Mouse (Mus musculus): Measurements from ENCODE around the gene Suclg2. TPM values are rescaled to one million over a fixed set of nuclear protein-coding genes. Genes with fewer than 3 reads are reported as not detected.

The Suclg2 gene
- total RNA-seq, 2 experiments from 2014 or later = 13.4 to 15.7 TPM

DNA sequence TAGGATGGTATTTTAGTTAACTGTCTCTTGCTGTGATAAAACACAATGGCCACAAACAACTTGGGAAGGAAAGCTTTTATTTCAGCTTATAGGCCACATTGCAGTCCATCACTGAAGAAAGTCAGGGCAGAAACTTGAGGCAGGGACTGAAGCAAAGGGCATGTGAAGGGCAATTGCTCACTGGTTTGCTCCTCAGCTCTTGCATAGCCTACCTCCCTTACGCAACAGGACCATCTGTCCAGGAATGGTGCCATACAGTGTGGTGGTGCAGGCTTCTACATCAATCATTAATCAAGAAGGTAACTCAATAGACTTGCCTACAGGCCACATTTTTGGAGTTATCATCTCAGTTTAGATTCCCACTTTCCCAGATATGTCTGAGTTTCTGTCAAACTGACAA lies 206.9 kb downstream of the Suclg2 start:
- intact Hi-C loops (cut with DNase I) = no loop called here
- no peak for DNase-seq (ENCODE audit: low spot score in 2 of 2)

DNA sequence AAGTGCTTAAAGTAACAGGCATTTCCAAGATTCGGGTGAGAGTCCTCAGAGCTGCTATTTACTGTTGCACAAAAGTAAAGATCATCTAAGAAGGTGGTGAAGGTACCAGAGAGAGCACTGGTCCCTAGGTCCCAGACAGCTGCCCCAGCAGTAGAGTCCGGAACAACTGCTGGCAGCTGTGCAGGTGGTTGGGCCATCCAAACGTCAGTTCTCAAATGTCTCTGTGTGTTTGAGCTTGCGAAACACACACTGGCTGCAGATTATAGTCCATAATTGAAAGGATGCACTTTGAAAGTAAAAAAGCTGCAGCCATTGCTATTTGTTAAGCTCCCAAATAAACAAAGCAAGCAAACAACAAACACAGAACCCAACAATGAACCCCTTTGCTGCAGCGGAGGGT lies 217.8 kb downstream of the Suclg2 start:
- DNase-seq (ENCODE audit: low spot score in 2 of 2) = no peak
- intact Hi-C loops (cut with DNase I) = no loop called here

- intact Hi-C loops (cut with DNase I) = no loop called here
- no peak for DNase-seq (ENCODE audit: low spot score in 2 of 2)
These were observed 219.0 kb downstream of the Suclg2 start for GRCm38 (mm10) chr6:95499639-95500038.

DNA sequence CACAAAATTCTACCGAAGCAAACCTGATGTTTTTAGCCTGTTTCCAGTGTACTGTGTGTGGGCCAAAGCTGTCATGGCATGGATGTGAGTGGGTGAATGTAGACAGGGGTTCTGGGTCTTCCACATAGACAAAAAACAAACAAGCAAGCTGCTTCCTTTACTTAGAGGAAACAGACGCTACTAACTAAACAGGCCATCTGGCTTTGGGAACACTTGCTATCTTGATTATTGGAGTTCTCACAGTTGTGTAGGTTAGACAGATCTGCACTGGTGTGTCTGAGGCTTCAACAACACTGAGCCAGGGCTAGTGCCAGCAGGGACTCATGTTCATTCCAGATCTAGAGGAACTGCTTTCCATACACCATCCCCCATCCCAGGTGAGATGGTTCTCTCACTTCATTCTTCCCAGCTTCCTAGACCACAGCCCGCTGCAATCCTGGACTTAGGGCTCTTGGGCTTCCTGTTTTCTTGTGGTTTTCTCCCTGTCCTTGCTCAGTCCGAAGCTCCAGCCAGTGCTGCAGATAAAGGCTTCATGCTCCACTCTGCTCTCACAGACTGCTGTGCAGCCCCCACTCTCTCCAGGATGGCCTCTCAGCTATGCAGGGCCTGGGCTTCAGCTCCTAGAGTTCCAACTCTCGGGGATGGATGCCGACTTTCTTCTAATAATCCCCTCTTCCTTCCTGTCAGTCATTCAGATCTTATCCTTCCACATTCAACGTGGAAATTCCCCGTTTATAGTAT lies 226.2 kb downstream of the Suclg2 start:
- no peak for DNase-seq (ENCODE audit: low spot score in 2 of 2)
- intact Hi-C loops (cut with DNase I) = no loop called here

GRCm38 (mm10) chr6:95491043-95491442 lies 227.6 kb downstream of the Suclg2 start:
- DNase-seq (ENCODE audit: low spot score in 2 of 2) = no peak
- intact Hi-C loops (cut with DNase I) = no loop called here

GRCm38 (mm10) chr6:95485791-95486190 lies 232.8 kb downstream of the Suclg2 start:
- DNase-seq (ENCODE audit: low spot score in 2 of 2) = no peak
- intact Hi-C loops (cut with DNase I) = loop anchor here (10.0 kb wide), 1 partner anchor 261 kb away; no protein-coding TSS in a partner anchor

- DNase-seq (ENCODE audit: low spot score in 2 of 2) = peak; percentile 76 to 79
- intact Hi-C loops (cut with DNase I) = loop anchor here (5.0 to 10.0 kb wide), 2 partner anchors 260 to 1523 kb away; no protein-coding TSS in a partner anchor
These were observed 234.3 kb downstream of the Suclg2 start for GRCm38 (mm10) chr6:95484183-95484818.

DNA sequence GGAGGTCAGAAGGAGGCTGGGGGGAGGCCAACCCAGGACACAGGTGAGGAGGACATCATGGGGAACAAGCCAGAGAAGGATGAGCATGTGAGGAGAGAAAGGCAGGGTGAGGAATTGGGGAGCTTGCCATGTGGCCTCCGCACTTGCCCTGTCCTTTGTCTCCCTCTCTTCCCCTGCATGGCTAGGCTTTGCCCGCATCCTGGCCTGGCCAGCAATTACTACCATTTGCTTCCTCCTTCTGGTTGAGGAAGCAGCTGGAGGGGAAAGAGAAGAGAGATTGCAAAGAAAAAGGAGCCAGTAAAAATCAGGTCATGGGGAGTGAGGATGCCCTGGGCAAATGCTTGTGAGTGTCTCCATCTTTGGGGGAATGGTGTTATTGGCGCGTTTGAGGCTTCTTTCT lies 234.9 kb downstream of the Suclg2 start:
- intact Hi-C loops (cut with DNase I) = loop anchor here (5.0 to 10.0 kb wide), 2 partner anchors 259 to 1524 kb away; no protein-coding TSS in a partner anchor
- peak in 1 of 2 experiments; percentile 21 for DNase-seq (ENCODE audit: low spot score in 2 of 2)

DNA sequence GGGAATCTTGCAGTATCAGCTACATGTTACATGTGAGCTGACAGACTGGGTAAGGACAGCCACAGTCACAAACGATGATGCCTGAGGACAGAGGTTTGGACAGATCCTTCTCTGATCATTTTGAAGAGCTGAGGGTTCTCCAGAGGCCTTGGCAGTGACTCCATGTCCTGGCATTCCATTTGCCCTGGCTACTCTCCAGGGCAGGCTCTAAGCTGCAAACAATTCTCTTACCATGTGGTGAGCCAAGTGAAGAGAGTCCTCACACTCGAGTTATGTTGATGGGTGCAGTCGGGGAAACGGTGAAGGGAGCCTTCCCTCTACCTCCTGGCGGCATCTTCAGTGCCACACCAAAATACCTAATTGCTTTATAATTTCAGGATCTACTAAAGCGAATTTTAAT lies 235.5 kb downstream of the Suclg2 start:
- intact Hi-C loops (cut with DNase I) = loop anchor here (5.0 to 10.0 kb wide), 2 partner anchors 258 to 1524 kb away; no protein-coding TSS in a partner anchor
- no peak for DNase-seq (ENCODE audit: low spot score in 2 of 2)

DNA sequence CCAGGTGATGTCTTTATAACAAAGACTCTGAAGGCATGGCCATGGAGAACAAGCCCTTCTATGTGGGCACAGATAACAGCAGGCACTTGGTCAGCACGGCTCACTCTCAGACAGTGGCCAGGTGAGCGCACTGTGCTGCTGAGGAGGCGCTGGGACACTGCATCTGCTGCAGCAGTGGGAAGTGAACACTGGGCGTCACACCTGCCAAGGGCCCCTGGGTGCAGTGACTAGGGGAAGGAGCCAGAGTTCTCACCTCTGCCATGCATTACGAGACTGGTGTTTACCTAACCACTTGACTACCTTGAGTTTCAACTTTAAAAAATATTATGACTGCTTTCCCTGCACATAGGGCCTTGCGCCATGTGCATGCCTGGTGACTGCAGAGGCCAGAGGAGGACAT lies 238.8 kb downstream of the Suclg2 start:
- intact Hi-C loops (cut with DNase I) = loop anchor here (5.0 to 10.0 kb wide), 2 partner anchors 255 to 1528 kb away; no protein-coding TSS in a partner anchor
- DNase-seq (ENCODE audit: low spot score in 2 of 2) = no peak

GRCm38 (mm10) chr6:95469521-95469920 lies 249.1 kb downstream of the Suclg2 start:
- intact Hi-C loops (cut with DNase I) = no loop called here
- DNase-seq (ENCODE audit: low spot score in 2 of 2) = peak in 1 of 2 experiments; percentile 28

DNA sequence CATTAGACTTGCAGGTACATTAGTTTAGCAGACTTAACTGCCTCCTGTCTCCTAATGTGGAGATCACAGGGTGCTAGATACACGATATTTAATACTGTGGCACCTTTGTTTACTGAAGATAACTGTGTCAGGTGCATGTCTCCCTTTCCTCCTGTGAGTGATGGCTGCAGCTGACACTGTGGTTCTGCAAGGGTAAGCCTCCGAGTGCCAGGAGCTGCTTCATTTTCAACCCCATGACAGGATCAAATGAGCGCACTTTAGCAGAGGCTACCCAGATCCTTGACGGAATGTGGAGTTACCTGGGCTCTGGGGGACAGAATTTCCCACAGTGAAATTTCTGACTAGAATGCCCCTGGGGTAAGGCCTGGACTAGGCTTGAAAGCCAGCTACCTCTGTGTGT lies 253.3 kb downstream of the Suclg2 start:
- no peak for DNase-seq (ENCODE audit: low spot score in 2 of 2)
- intact Hi-C loops (cut with DNase I) = no loop called here

GRCm38 (mm10) chr6:95459372-95459771 lies 259.2 kb downstream of the Suclg2 start:
- intact Hi-C loops (cut with DNase I) = no loop called here
- DNase-seq (ENCODE audit: low spot score in 2 of 2) = no peak

- intact Hi-C loops (cut with DNase I) = no loop called here
- DNase-seq (ENCODE audit: low spot score in 2 of 2) = no peak
These were observed 272.4 kb downstream of the Suclg2 start for GRCm38 (mm10) chr6:95446151-95446550.

- intact Hi-C loops (cut with DNase I) = no loop called here
- no peak for DNase-seq (ENCODE audit: low spot score in 2 of 2)
These were observed 273.6 kb downstream of the Suclg2 start for GRCm38 (mm10) chr6:95445036-95445435.
